31 mouse cellular contexts compared by ENCODE assay signal in the genomic region with DNA sequence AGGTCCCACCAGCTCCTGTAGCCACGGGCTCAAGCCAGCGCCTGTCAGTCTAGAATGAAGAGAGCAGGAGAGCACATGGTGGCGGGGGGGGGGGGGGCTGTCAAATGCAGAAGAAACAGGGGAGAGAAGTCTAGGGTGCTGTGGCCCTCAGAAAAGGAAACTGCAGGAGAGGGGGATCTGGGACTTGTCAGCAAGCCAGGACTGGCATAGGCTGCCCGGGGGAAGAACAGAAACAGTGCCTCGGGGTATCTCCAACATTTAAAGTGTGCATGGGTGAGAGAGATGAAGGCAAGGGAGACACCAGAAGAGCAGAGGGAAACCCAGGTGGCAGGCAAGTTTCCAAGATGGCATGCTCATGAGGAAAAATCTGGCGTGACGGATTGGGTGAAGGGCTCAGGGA. TPM values are rescaled to one million over a fixed set of nuclear protein-coding genes. Genes with fewer than 3 reads are reported as not detected.
DNase-seq lines count a peak whose midpoint lies in the region; ATAC-seq and TF ChIP-seq lines count a peak whose summit lies in the region.
"Had no signal": no experiment of that assay in that cellular context is flagged by ENCODE, and none has a peak within 500 bp of the region (broad histone marks: within the 10 kb centered on the region; RNA-seq: fewer than 3 reads in every experiment).

No protein-coding gene starts in this region.

- peaks cover 5% of the 10 kb centered on the region; the same call in 1 of the 2 replicates for H3K36me3 ChIP-seq in hindbrain, embryonic 12.5 days
- H3K36me3 ChIP-seq in hindbrain, embryonic 16.5 days (ENCODE audit: control insufficient read depth, insufficient read depth, low read length) = 0 out of 2 replicates have a peak, but pooled peaks cover 2% of the 10 kb centered on the region
- H3K36me3 ChIP-seq in midbrain, postnatal 0 days (ENCODE audit: insufficient read depth, low read length) = no peaks in the 10 kb centered on the region
- H3K36me3 ChIP-seq in midbrain, embryonic 13.5 days = peaks cover 4% of the 10 kb centered on the region; the same call in 1 of the 2 replicates
- H3K36me3 ChIP-seq: embryonic facial prominence, embryonic 10.5 days; embryonic facial prominence, embryonic 15.5 days; heart, embryonic 13.5 days; limb, embryonic 10.5 days; limb, embryonic 15.5 days; liver, embryonic 13.5 days; midbrain, embryonic 15.5 days had no signal

- 83% methylated on average over 7 of the region's 7 CpGs for WGBS in hindbrain, embryonic 12.5 days
- 79% methylated on average over 7 of the region's 7 CpGs for WGBS in hindbrain, embryonic 16.5 days
- 64% methylated on average over 7 of the region's 7 CpGs for WGBS in midbrain, postnatal 0 days
- WGBS in midbrain, embryonic 13.5 days = 90% methylated on average over 6 of the region's 7 CpGs

- no peak overlapping the region for H3K4me2 ChIP-seq in hindbrain, embryonic 12.5 days (replicated peaks)
- no peak overlapping the region for H3K4me2 ChIP-seq in hindbrain, embryonic 16.5 days (ENCODE audit: low read length)
- H3K4me2 ChIP-seq in midbrain, postnatal 0 days (ENCODE audit: low read depth, low read length, poor library complexity, severe bottlenecking) = no peak overlapping the region
- no peak overlapping the region for H3K4me2 ChIP-seq in midbrain, embryonic 13.5 days (replicated peaks)
- H3K4me2 ChIP-seq: embryonic facial prominence, embryonic 15.5 days; heart, embryonic 13.5 days; limb, embryonic 15.5 days; liver, embryonic 13.5 days; midbrain, embryonic 15.5 days; neural tube, embryonic 12.5 days had no signal

- H3K9me3 ChIP-seq in hindbrain, embryonic 12.5 days (replicated peaks) = no peaks in the 10 kb centered on the region
- no peaks in the 10 kb centered on the region for H3K9me3 ChIP-seq in hindbrain, embryonic 16.5 days (ENCODE audit: control insufficient read depth, low read length)
- H3K9me3 ChIP-seq in midbrain, postnatal 0 days (ENCODE audit: low read length) = no peaks in the 10 kb centered on the region
- H3K9me3 ChIP-seq in midbrain, embryonic 13.5 days = no peaks in the 10 kb centered on the region
- H3K9me3 ChIP-seq: embryonic facial prominence, embryonic 15.5 days; heart, embryonic 13.5 days; limb, embryonic 10.5 days; limb, embryonic 15.5 days; liver, embryonic 13.5 days; midbrain, embryonic 15.5 days; neural tube, embryonic 12.5 days had no signal

- no peak overlapping the region for H3K27ac ChIP-seq in hindbrain, embryonic 12.5 days
- no peak overlapping the region for H3K27ac ChIP-seq in hindbrain, embryonic 16.5 days (ENCODE audit: low read depth, low read length)
- no peak overlapping the region for H3K27ac ChIP-seq in midbrain, postnatal 0 days (ENCODE audit: low read depth, low read length)
- H3K27ac ChIP-seq in midbrain, embryonic 13.5 days = no peak overlapping the region
- H3K27ac ChIP-seq: embryonic facial prominence, embryonic 10.5 days; embryonic facial prominence, embryonic 15.5 days; heart, embryonic 13.5 days; limb, embryonic 10.5 days; limb, embryonic 15.5 days; liver, embryonic 13.5 days; macrophage; midbrain, embryonic 15.5 days; neural tube, embryonic 12.5 days had no signal

- peak; percentile 58 to 67 for DNase-seq in cerebellum, postnatal 25 days
- no peak for DNase-seq in midbrain, postnatal 0 days (ENCODE audit: low spot score)
- no peak for DNase-seq in spleen, postnatal 10 days (ENCODE audit: low spot score in 2 of 2)
- DNase-seq: adrenal gland, postnatal 25 days; B cell, adult 2 months; gastrocnemius, postnatal 10 days; heart, postnatal 10 days; kidney, adult 11 months; kidney, postnatal 25 days; liver, embryonic 13.5 days; lung, adult 2 months; lung, postnatal 10 days; right cerebral cortex, adult 18-20 months; thymus, postnatal 4 days had no signal

- peaks cover 6% of the 10 kb centered on the region; the same call in 1 of the 2 replicates for H3K4me1 ChIP-seq in hindbrain, embryonic 12.5 days
- H3K4me1 ChIP-seq in hindbrain, embryonic 16.5 days (ENCODE audit: control insufficient read depth, insufficient read depth, low read depth, low read length) = no peaks in the 10 kb centered on the region
- no peaks in the 10 kb centered on the region for H3K4me1 ChIP-seq in midbrain, postnatal 0 days (ENCODE audit: insufficient read depth, low read length)
- H3K4me1 ChIP-seq in midbrain, embryonic 13.5 days (replicated peaks) = 0 out of 2 replicates have a peak, but pooled peaks cover 6% of the 10 kb centered on the region
- H3K4me1 ChIP-seq: liver, embryonic 13.5 days had no signal

- ATAC-seq in cerebellum, adult (ENCODE audit: insufficient number of reproducible peaks, low FRiP score, low TSS enrichment) = no peak
- ATAC-seq in hindbrain, embryonic 12.5 days (ENCODE audit: low FRiP score) = 0 out of 2 replicates have a peak, but pooled peaks have one; percentile 8
- ATAC-seq in hindbrain, embryonic 16.5 days = no peak
- 0 out of 2 replicates have a peak, but pooled peaks have one; percentile 9 for ATAC-seq in midbrain, postnatal 0 days (ENCODE audit: low FRiP score)
- ATAC-seq in midbrain, embryonic 13.5 days = no peak
- ATAC-seq: forebrain, embryonic 14.5 days; inflammation-experienced regulatory T-cells, adult 6 months; midbrain, embryonic 15.5 days had no signal

- H3K4me3 ChIP-seq in hindbrain, embryonic 12.5 days = no peak overlapping the region
- H3K4me3 ChIP-seq in hindbrain, embryonic 16.5 days (ENCODE audit: low read length) = no peak overlapping the region
- H3K4me3 ChIP-seq in midbrain, postnatal 0 days (ENCODE audit: low read depth, low read length) = no peak overlapping the region
- H3K4me3 ChIP-seq in midbrain, embryonic 13.5 days (replicated peaks) = no peak overlapping the region
- H3K4me3 ChIP-seq: embryonic facial prominence, embryonic 10.5 days; embryonic facial prominence, embryonic 15.5 days; heart, embryonic 13.5 days; limb, embryonic 10.5 days; limb, embryonic 15.5 days; liver, embryonic 13.5 days; midbrain, embryonic 15.5 days; myocyte; neural tube, embryonic 12.5 days had no signal

- H3K9ac ChIP-seq in hindbrain, embryonic 12.5 days = no peak overlapping the region
- no peak overlapping the region for H3K9ac ChIP-seq in hindbrain, embryonic 16.5 days (ENCODE audit: low read depth, low read length)
- no peak overlapping the region for H3K9ac ChIP-seq in midbrain, postnatal 0 days (replicated peaks; ENCODE audit: low read length, poor library complexity, severe bottlenecking)
- H3K9ac ChIP-seq in midbrain, embryonic 13.5 days (replicated peaks) = no peak overlapping the region
- H3K9ac ChIP-seq: embryonic facial prominence, embryonic 15.5 days; heart, embryonic 13.5 days; limb, embryonic 15.5 days; liver, embryonic 13.5 days; midbrain, embryonic 15.5 days; neural tube, embryonic 12.5 days had no signal

- TF ChIP-seq CTCF in midbrain, postnatal 0 days (IDR thresholded peaks at IDR 0.05) = no peak

- peaks cover 19% of the 10 kb centered on the region for H3K27me3 ChIP-seq in hindbrain, embryonic 12.5 days
- H3K27me3 ChIP-seq in hindbrain, embryonic 16.5 days (replicated peaks; ENCODE audit: control insufficient read depth, insufficient read depth, low read length) = peaks cover 3% of the 10 kb centered on the region
- no peaks in the 10 kb centered on the region for H3K27me3 ChIP-seq in midbrain, postnatal 0 days (ENCODE audit: insufficient read depth, low read length)
- H3K27me3 ChIP-seq in midbrain, embryonic 13.5 days = peaks cover 25% of the 10 kb centered on the region

RNA-seq across cellular contexts. Expression of gene Meis3, which starts 12.9 kb away (rescaled TPM):
- 136 and 138 TPM in 2 replicates for polyA plus RNA-seq in hindbrain, embryonic 12.5 days (2016; fragmentation: Nextera tagmentation; extraction: Ambion mirVana)
- 96.6 and 122 TPM in 2 replicates for polyA plus RNA-seq in hindbrain, embryonic 16.5 days (2015; fragmentation: Nextera tagmentation; extraction: Ambion mirVana)
- total RNA-seq in midbrain, postnatal 0 days (2014; rRNA removed) = 93.8 and 111 TPM in 2 replicates
- polyA plus RNA-seq in midbrain, postnatal 0 days (2015; fragmentation: Nextera tagmentation; extraction: Ambion mirVana) = 106 TPM in 2 replicates
- 158 and 160 TPM in 2 replicates for polyA plus RNA-seq in midbrain, embryonic 13.5 days (2015; fragmentation: Nextera tagmentation; extraction: Ambion mirVana)

RNA-seq across cellular contexts. Expression of gene Slc8a2, which starts 32.4 kb away (rescaled TPM):
- 1.1 and 1.3 TPM in 2 replicates for polyA plus RNA-seq in hindbrain, embryonic 12.5 days (2016; fragmentation: Nextera tagmentation; extraction: Ambion mirVana)
- polyA plus RNA-seq in hindbrain, embryonic 16.5 days (2015; fragmentation: Nextera tagmentation; extraction: Ambion mirVana) = 1.1 and 1.2 TPM in 2 replicates
- 64.2 and 76.0 TPM in 2 replicates for total RNA-seq in midbrain, postnatal 0 days (2014; rRNA removed)
- 0.96 and 1.1 TPM in 2 replicates for polyA plus RNA-seq in midbrain, postnatal 0 days (2015; fragmentation: Nextera tagmentation; extraction: Ambion mirVana)
- 0.66 and 1.1 TPM in 2 replicates for polyA plus RNA-seq in midbrain, embryonic 13.5 days (2015; fragmentation: Nextera tagmentation; extraction: Ambion mirVana)
- total RNA-seq: hematopoietic stem cell, adult 5-6 weeks; megakaryocyte-erythroid progenitor cell, adult 5-6 weeks had no signal
- polyA plus RNA-seq: inflammation-experienced regulatory T-cells, adult 6 months; liver, embryonic 13.5 days; macrophage had no signal

RNA-seq across cellular contexts. Expression of gene Kptn, which starts 42.3 kb away (rescaled TPM):
- polyA plus RNA-seq in hindbrain, embryonic 12.5 days (2016; fragmentation: Nextera tagmentation; extraction: Ambion mirVana) = 30.9 and 31.5 TPM in 2 replicates
- 48.3 and 49.8 TPM in 2 replicates for polyA plus RNA-seq in hindbrain, embryonic 16.5 days (2015; fragmentation: Nextera tagmentation; extraction: Ambion mirVana)
- 42.5 and 44.1 TPM in 2 replicates for total RNA-seq in midbrain, postnatal 0 days (2014; rRNA removed)
- 35.9 and 36.7 TPM in 2 replicates for polyA plus RNA-seq in midbrain, postnatal 0 days (2015; fragmentation: Nextera tagmentation; extraction: Ambion mirVana)
- 39.6 and 41.2 TPM in 2 replicates for polyA plus RNA-seq in midbrain, embryonic 13.5 days (2015; fragmentation: Nextera tagmentation; extraction: Ambion mirVana)

RNA-seq across cellular contexts. Expression of gene Dhx34, which starts 59.8 kb away (rescaled TPM):
- 16.9 and 19.2 TPM in 2 replicates for polyA plus RNA-seq in hindbrain, embryonic 12.5 days (2016; fragmentation: Nextera tagmentation; extraction: Ambion mirVana)
- 9.6 and 13.3 TPM in 2 replicates for polyA plus RNA-seq in hindbrain, embryonic 16.5 days (2015; fragmentation: Nextera tagmentation; extraction: Ambion mirVana)
- total RNA-seq in midbrain, postnatal 0 days (2014; rRNA removed) = 18.3 and 21.7 TPM in 2 replicates
- polyA plus RNA-seq in midbrain, postnatal 0 days (2015; fragmentation: Nextera tagmentation; extraction: Ambion mirVana) = 9.3 and 10.3 TPM in 2 replicates
- polyA plus RNA-seq in midbrain, embryonic 13.5 days (2015; fragmentation: Nextera tagmentation; extraction: Ambion mirVana) = 15.6 and 16.8 TPM in 2 replicates

Comparison
In these comparisons a context has a peak if more than half of its experiments do, and no peak if none do; other contexts are left out.
1. ATAC-seq: peak in hindbrain, embryonic 12.5 days (single experiment) and midbrain, postnatal 0 days (single experiment); none in cerebellum, adult (single experiment), hindbrain, embryonic 16.5 days (single experiment) and midbrain, embryonic 13.5 days (single experiment).
2. DNase-seq: peak in cerebellum, postnatal 25 days (2 of 2); none in midbrain, postnatal 0 days (single experiment) and spleen, postnatal 10 days (0 of 2).